Mouse (Mus musculus) left cerebral cortex, adult 18-20 months (tissue): Measurements from ENCODE around the gene Sash1. TPM values are rescaled to one million over a fixed set of nuclear protein-coding genes. Genes with fewer than 3 reads are reported as not detected.
A peak's percentile ranks its signal among the peaks of the same experiment; 100 is the strongest.

Experiments
- DNase-seq, 2 experiments: peaks; one replicate each; pipeline ENCODE4 v3.0.0; 2021 to 2022; ENCODE audit warnings: low spot score in 2 of 2, mixed read lengths in 1 of 2
- total RNA-seq, 2 experiments: library from RNA; stranded (reverse); gene quantifications; 2 replicates each; pipeline ENCODE4 v1.2.3; 2021

Gene Sash1
- total RNA-seq, 2 experiments from 2014 or later = 44.3 to 53.6 TPM

GRCm38 (mm10) chr10:8692531-8692930 is 193.3 kb downstream of the Sash1 start:
- no peak for DNase-seq

GRCm38 (mm10) chr10:8686219-8686618 is 199.7 kb downstream of the Sash1 start:
- DNase-seq = no peak

- no peak for DNase-seq
Measured at GRCm38 (mm10) chr10:8685269-8685668, 200.6 kb downstream of the Sash1 start.

- DNase-seq = peak; percentile 40 to 51
Measured at GRCm38 (mm10) chr10:8682900-8683299, 203.0 kb downstream of the Sash1 start.

- DNase-seq = peak in 1 of 2 experiments; percentile 2
Measured at GRCm38 (mm10) chr10:8682341-8682740, 203.5 kb downstream of the Sash1 start.

- DNase-seq = no peak
Measured at GRCm38 (mm10) chr10:8676722-8677121, 209.1 kb downstream of the Sash1 start.
